Mouse (Mus musculus) natural killer cell, adult 2 months (primary cell): ENCODE results near the gene Cacnb4.

Experiments used
- DNase-seq, 2 experiments: peaks; one replicate each; pipeline ENCODE4 v3.0.0; 2022; ENCODE audit warnings: low spot score in 2 of 2

Gene Cacnb4

GRCm38 (mm10) chr2:52676023-52676912 is at the start of gene Cacnb4:
TSS of gene Cacnb4 (minus strand) at chr2:52676831.
- DNase-seq, result no peak

DNA sequence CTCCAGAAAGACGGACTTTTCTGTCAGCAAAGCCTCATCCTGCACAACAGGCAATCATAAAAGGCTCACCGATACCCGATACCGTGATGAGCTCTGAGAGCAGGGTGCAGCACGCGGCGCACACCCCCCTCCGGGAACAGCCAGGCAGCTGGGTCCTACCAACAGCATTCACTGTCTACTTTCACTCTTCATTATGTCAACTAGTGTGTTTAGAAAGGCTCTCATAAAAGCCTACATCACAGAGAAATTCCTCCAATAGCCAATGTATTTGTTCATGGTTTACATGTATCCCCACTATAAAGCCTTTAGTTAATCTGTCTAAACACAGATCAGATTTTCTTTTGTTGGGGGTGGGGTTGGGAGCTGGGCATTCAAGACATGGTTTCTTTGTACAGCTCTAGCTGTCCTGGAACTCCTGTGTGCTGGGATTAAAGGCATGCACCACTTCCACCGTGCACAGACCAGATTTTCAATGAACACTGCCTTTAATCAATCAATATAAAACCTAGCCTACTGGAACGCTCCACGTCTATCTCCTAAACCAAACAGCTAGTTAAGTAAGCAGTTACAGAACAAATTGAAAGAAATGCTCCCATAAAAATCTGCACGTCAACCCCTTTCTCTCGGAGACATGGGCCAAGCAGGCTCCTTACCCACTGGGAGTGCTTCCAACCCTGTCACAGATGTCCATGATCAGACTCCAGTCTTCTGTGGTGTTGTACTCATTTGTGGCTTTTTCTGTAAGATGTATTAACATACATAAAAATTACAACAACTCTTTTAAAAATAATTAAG is 43.8 kb upstream of the Cacnb4 start:
- DNase-seq, result no peak

GRCm38 (mm10) chr2:52717076-52717475 is 40.4 kb upstream of the Cacnb4 start:
- no peak for DNase-seq

DNA sequence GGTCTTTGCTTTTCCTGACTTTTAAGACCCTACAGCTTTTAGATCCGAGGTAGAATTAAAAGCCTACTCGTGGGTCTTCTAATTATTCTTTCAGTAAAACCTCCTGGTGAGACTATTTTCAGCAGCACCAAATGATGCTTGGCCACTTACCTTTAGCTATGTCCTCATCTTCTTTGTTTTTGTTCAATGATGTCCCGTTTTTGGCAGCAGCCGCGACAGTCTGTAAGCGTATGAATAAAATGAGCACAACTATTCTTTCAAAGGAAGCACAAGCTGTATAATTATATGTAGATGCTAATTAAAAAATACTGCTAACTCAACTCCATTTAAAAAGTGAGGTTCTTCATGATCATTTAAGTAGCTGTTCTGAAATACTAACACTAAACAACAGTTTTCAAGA is 38.9 kb upstream of the Cacnb4 start:
- DNase-seq, result no peak

- DNase-seq, result no peak
Measured at GRCm38 (mm10) chr2:52714111-52714510, 37.5 kb upstream of the Cacnb4 start.

DNA sequence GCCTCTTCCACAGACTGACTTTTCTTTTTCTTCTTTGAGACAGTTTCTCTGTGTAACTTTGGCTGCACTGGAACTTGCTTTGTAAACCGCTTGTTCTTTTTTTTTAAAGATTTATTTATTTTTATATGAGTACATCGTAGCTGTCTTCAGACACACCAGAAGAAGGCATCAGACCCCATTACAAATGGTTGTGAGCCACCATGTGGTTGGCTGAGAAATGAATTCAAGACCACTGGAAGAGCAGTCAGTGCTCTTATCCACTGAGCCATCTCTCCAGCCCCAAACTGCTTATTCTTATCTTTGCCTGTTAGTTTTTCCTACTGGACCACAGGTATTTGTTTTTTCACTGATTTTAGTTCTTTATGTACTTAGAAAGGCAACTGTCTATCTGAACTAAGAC is 34.2 kb upstream of the Cacnb4 start:
- no peak for DNase-seq

GRCm38 (mm10) chr2:52709417-52709816 is 32.8 kb upstream of the Cacnb4 start:
- no peak for DNase-seq

DNA sequence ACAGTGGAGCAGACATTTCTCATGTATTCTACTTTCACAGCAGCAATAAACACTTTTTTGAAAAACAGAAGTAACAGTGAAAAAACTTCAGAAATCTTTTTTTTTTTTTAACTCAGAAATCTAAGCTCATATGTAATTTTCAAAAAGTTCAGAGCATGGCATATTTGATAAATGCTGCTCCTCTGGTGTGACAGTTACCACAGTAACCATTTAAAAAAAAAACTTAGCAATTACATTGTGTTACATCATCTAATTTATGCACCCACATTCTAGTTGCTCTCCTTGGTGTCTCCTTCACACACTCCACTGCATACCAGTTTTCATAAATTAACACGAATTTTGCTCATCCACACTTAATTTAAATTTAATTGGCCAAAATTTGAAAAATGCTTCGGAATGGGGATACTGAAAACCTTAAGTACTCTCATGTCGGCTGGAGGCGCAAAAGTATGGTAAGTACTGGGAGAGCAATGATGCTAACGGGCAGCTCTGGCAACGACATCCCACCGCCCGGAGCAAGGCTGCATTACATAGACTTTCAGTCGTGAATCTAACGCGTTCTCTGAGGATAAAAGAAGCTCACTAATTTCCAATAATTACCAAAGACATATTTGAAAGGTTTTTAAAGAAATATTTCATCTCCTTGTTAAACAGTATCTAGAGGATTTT is 24.9 kb upstream of the Cacnb4 start:
- DNase-seq, result no peak

GRCm38 (mm10) chr2:52700352-52700751 is 23.7 kb upstream of the Cacnb4 start:
- DNase-seq, result no peak

DNA sequence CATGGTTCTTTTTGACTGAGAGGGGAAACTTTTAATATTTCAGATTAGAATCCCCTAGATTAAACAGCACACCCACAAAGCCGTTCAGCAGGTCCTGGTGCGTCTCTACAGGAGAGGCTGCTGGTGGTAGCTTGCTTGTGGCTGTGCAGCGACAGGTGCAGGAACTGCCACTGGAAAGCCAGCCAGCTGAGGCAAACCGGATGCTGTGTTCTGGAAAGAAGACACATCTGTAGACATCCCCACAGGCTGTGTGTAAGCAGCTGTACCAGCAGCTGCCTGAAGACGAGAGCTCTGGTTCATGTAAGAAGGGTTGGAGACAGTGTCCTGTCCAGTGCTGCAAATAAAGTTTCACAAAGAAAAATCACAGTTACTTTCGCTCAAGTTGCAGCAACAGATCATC is 18.0 kb upstream of the Cacnb4 start:
- DNase-seq, result no peak

DNA sequence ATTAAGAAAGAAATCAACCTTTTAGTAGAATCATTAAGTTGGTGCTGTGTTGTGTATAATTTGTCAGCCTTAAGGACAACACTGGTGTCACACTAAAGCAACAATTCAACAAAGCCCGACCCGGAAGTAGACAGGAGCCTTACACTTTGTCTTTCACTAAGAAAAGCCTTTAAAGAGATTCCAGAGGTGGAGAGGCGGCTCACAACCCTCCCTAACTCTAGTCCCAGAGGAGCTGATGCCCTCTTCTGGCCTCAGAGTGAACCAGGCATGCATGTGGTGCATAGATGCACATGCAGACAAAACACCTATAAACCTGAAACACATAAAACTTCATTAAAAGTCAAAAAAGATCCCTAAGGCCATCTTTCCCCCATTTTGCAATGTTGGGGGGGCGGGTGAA is 15.1 kb upstream of the Cacnb4 start:
- DNase-seq, result no peak

- DNase-seq, result no peak
Measured at GRCm38 (mm10) chr2:52686601-52687000, 10.0 kb upstream of the Cacnb4 start.

DNA sequence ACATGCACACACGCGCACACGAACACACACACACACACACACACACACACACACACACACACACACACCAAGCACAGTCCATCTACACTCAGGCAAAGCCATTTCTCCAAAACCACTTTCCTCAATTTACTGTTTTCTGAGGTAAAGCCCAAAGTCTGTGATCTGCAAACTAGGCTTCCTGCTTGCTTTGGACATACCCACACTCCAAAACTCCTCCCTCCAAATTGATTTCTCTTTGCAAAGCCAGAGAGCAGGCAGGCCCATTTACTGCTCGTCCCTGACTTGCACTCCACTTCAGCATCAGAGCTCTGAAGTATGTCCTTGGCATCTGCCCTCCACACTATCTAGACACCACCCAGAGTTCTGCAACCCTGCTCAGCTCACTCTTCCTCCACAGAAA is 958 bp upstream of the Cacnb4 start:
- no peak for DNase-seq

DNA sequence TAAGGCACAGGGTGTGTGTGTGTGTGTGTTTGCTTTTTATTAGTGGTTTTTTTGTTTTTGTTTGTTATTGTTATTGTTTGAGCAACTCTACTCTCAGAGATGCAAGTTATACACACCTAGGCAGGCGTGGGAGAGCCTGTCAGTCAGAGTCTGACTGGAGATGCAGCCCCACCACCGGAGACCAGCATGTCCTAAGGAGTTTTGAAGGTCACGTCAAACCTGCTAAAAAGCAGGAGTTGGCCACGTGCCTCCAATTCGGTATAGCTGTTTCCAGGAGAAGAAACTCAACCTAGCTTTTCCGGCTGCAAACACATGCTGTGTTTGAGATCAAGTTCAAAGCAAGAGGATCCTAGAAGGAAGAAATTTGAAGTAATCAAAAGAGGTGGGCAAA is 277 bp upstream of the Cacnb4 start:
- DNase-seq, result no peak

DNA sequence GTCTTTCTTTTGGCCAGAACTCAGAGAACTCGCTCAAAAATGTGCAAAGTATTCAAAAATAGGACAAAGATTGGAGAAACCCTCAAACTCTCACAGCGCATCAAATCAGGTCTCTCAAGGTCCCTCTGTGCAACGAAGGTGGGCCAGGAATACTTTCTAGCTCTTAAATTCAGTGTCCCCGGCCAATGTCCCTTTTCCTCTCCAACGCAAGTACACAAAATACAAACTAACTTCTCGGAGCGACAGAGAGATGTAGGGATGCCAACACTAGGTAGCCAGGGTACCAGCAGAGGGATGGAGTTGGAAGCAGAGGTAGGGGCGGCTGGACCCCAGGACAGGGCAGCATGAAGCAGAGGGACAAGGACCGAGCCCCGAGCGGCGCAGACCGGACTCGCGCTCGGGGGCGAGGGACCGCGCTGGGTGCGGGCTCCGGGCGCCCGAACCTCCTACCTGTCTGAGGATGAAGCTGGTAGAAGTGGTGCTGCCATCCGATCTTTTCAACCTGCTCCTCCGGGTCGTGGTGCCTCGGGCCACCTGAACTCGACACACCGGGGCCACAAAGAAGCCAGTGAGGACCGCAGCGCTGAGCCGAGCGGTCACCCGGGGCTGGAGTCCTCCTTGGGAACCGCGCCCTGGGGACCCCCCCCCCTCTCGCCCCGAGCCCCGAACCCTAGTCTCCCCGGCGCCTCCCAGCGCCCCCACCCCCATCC is 1.2 kb downstream of the Cacnb4 start:
- no peak for DNase-seq

GRCm38 (mm10) chr2:52674886-52675277 is 1.7 kb downstream of the Cacnb4 start:
- DNase-seq, result no peak

DNA sequence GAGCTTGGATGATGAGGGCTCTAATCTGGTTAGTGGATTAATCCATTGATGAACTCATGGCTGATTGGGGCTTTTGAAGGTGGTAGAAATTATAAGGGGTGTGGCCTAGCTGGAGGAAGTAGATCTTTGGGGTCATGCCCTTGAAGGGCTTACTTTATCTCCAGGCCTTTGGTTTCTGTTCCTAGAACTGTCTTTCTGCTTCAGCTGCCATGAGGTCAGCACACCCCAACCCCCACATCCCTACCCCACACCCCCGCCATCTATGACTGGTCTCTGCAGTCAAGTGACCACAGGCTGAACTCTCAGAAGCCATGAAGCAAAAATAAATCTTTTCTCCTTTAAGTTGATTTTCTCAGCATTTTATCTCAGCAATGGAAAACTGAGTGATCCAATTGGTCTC is 3.5 kb downstream of the Cacnb4 start:
- DNase-seq, result no peak

- DNase-seq, result no peak
Measured at GRCm38 (mm10) chr2:52670733-52671132, 5.9 kb downstream of the Cacnb4 start.

DNA sequence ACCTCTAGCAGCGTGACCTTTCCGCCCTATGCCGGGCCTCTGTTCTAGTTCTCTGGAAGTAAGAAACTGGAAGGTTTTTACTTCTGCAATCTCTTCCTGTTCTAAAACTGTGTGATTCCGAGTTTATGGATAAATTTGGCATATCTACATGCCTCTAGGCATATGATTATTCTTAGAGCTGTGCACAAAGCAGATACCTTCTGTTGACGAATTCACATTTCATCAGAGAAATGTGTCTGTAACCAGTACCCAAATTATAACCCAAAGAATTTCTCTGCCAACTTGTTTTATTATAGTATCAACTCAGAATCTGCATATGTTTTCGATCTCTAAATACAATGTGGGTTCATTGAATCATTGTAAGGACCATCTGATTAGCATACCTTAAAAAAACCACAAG is 8.2 kb downstream of the Cacnb4 start:
- no peak for DNase-seq

GRCm38 (mm10) chr2:52656722-52657121 is 19.9 kb downstream of the Cacnb4 start:
- DNase-seq, result no peak

- DNase-seq, result no peak
Measured at GRCm38 (mm10) chr2:52654541-52654940, 22.1 kb downstream of the Cacnb4 start.

DNA sequence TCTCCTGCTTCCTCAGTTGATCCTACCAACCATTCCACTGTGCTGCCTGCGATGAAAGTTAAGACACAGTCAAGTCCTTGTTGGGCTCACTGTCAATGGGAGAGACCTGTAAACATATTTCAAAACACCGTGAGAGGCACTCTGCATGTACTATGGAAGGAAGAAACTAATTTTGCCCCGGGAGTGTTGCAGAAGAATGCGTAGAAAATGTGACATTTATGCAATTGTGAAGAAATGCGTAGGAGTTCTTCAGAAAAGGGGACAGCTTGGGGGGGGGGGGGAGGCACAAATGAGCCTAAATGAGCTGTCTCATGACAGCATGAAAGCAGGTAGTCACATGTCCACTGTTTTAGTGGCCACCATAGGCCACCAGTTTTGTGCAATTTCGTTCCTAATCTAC is 25.1 kb downstream of the Cacnb4 start:
- no peak for DNase-seq
